Mouse (Mus musculus) MEL-GATA-1-ER (cell line): Measurements from ENCODE around the gene Lrrc29.
A peak's percentile ranks its signal among the peaks of the same experiment; 100 is the strongest.

ENCODE experiments used
- DNase-seq: peaks from one replicate; pipeline ENCODE4 v3.0.0-alpha.2; 2012; ENCODE audit warnings: low read depth; ENCODE audit errors: extremely low read depth

Lrrc29 gene

DNA sequence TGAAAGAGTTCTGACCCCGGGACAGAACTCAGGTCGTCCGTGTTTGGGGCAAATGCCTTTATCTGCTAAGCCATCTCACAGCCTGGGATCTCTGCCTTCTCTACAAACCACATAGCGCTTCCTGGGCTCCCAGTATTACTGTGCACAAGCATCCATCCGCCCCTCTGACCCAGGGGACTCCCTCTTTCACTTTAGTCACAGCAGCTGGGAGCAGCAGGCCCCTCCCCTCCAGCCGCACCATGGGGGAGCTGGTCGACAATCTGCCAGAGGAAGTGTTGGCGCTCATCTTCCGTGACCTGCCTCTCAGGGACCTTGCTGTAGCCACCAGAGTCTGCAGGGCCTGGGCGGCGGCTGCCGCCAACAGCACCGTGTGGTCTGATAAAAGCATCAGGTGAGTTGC, 59.3 kb downstream of the Lrrc29 start:
- DNase-seq = no peak

DNA sequence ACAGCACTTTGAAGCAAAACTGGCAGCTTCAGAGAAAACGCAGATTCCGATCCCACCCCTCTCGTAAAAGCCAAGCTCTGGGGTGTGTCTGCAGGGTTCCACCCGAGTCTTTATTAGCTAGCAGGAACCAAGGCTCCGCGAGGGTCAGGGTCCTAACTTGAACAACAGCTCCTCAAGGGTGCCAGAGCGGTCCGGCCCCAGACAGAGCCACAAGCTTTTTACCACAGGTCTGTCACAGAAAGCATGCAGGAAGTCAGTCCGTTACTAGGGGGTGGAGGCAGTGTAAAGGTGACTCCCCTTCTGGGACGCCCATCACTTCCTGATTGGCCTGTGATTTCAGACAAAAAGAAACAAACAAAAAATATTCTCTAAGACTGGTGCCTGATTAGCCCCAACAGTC, 61.0 kb downstream of the Lrrc29 start:
- peak; percentile 78 for DNase-seq

DNA sequence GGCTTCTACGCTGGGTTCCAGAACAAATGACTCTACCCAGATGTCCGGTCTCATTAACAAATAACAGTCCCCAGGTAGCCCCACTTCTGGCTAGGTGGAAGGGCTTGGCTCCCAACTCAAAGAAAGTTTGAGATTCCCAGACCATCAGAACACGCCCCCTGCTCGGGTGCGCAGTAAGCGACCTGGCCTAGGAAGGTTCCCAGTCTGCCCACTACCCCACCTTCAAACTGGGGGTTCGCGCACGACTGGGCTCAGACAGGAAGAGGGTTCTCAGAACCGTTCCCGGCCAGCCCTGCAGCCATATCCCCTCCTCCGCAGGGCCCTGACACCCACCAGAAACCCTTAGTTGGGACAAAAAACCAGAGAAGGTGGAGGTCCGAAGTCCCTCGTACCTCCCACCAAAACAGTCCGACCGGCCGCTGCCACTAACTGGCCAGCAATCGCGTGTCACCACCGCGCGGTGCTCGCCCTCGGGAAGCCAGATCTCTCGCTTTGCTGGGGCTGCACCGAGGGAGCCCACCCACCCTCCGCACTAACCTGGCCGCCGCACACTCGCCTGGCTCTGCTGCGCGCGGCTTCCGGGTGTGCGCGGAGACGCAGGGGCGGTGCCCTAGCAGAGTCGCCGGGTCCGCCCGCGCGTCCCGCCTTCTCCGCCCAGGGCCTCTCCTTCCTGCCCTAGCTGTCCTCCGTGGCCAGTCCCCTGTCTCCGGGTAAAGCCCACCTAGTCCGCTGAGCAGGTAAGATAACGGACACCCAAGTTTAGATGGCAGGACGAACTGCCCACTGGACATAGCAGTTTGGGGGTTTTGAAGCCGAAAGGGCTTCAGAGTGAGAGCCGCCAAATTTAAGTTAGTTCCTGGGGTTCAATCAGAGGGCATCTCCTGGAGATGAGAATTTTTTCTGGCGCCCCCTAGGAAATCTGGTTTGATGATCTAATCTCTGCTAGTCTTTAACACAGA, 61.8 kb downstream of the Lrrc29 start, which contains the start of the genes Tradd and Fbxl8:
TSS of gene Tradd (minus strand) at position 586 of the 959 bp plus-strand sequence.
TSS of gene Fbxl8 (plus strand) at position 625 of the 959 bp plus-strand sequence.
- peak; percentile 25 for DNase-seq

DNA sequence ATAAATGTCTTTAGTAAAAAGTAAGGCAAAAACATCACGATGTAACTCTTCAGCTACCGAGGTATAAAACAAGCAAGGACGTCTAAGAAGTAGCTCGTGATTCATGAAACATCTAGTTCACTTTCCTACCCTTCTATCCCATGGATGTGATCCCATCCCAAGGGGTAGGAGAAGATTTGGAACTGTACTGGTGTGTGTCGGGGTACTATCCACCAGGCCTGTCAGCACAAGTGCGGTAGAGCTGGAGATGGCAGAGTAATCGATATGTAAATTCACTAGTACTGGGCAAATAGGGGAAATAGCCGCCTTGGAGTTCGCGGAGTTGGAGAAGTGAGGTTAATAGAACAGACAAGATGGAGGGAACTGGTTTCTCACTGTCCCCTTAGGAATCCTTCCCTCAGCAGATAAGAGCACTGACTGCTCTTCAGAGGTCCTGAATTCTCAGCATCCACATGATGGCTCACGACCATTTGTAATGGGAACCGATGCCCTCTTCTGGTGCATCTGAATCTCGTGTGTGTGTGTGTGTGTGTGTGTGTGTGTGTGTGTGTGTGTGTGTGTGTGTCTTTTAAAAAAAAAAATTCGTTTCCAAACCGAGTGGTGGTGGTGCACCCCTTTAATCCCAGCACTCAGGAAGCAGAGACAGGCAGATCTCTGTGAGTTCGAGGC, 62.7 kb downstream of the Lrrc29 start:
- DNase-seq = peak; percentile 40
